Mouse (Mus musculus) G1E (cell line): ENCODE results near the gene Trim65.

ENCODE experiments used
- CTCF ChIP-seq: IDR thresholded peaks from 2 replicates; pipeline ENCODE4 v1.5.1; 2012; ENCODE audit warnings: low read depth, low read length, inconsistent platforms, mixed read lengths
- GATA1 ChIP-seq: IDR thresholded peaks from 2 replicates; pipeline ENCODE4 v1.6.1; 2012; ENCODE audit warnings: borderline replicate concordance, low read length, inconsistent platforms, mixed read lengths
- GATA2 ChIP-seq: IDR thresholded peaks from 2 replicates; pipeline ENCODE4 v1.6.1; 2012; ENCODE audit warnings: low read depth, low read length, inconsistent platforms, borderline replicate concordance
- POLR2AphosphoS5 ChIP-seq: IDR thresholded peaks from 2 replicates; pipeline ENCODE4 v1.6.1; 2012; ENCODE audit warnings: low read depth, low read length, inconsistent platforms; ENCODE audit not compliant: insufficient replicate concordance
- TAL1 ChIP-seq: conservative IDR thresholded peaks from 2 replicates; pipeline ENCODE4 v1.6.1; 2012; ENCODE audit warnings: low read depth, low read length, inconsistent platforms, mixed read lengths

DNA sequence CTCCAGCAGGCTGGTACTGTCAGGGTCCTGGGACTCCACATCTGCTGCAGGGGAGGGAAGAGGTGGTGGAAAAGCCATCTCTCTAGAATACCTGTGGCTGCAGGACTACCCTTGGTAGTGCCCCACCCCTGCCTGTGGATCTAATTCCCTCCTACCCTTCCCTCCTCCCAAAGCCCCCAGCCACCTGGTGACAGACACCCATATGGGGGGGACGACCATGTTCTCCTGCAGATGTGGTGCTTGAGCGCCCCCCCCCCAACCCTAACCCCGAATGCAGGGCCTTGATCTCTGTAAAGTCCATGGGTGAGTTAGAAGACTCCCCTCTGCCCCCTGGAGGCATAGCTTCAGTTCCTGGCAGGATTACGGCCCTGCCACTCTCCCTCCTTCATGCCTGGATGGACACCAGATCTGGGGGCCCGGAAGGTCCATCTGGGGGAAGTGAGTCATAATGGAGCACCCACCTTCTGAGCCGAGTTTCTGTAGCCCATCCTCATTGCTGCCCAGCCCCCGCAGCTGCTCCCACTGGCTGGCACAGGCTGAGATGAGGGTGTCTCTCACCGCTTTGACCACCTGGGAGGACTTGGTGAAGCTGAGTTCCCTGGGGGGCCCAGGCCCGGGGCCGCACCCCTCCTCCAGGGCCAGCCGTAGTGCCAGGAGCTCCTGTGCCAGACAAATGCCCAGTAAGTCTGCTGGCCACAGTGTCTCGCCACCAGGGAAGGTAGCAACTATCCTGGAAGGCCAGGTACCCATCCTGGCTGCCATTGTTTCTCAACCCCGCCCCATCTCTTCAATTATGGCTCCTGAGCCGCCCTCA, 23.8 kb downstream of the Trim65 start:
- TF ChIP-seq CTCF (no peak), GATA1 (no peak), POLR2AphosphoS5 (no peak), TAL1 (no peak), GATA2 (no peak)
